Mouse (Mus musculus): ENCODE results near the gene B3gat3. TPM values are rescaled to one million over a fixed set of nuclear protein-coding genes. Genes with fewer than 3 reads are reported as not detected.

Gene B3gat3
- polyA plus RNA-seq, 1 experiment from 2014 or later = 39.5 TPM

DNA sequence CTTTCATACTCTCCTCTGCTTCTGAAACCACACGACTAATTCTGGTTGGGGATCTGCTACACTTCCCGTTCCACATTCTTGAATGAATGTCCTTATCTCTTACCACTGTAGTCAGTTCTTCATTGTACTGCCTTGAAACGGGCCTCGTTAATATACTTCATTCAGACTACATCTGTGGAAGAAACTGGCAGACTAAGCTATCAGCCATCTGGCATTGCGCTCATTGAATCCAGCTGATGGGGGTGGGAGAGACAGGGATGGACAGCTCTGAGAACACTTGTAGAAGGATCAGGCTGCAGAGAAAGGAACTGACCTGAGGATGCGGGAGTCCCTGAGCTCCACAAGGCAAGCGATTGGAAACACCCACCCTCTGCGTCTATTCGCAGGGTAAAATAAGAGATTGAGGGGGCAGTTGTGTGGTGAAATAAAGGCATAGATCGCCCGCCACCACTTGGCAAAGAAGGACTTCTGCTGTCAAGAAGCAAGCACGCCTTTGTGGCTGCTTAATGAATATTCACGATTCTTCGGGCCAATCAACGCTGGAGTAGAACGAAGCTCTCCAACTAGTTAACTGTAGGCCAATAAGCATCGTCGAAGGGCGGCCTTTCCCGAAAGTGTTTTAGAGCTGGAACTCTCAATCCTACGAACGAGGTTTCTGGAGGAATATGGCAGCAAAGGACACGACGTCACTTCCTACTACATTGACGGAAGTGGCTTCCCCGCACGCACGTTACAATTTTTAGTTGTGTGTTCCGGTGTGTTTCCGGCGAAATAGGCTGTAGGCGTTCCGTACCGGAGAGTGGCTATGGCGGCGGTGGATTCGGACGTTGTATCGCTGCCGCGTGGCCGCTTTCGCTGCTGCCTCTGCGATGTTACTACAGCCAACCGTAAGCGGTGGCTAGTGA, 33.2 kb downstream of the B3gat3 start, which contains the start of gene Tut1:
Gene Tut1, plus strand, starts transcription at position 713 of the 905 bp plus-strand sequence.
- H3K27ac ChIP-seq (ENCODE audit: low read length) = peak within 1 kb of the TSS; percentile 70
- H3K36me3 ChIP-seq (ENCODE audit: insufficient read depth, low read length) = peaks cover 12% of the 10 kb centered on the region; the same call in 1 of the 2 replicates
- no peaks in the 10 kb centered on the region for H3K27me3 ChIP-seq (replicated peaks; ENCODE audit: insufficient read depth, low read length)
- peak; percentile 99 for DNase-seq (ENCODE audit: low spot score)
- peak within 1 kb of the TSS; percentile 64 for H3K4me3 ChIP-seq (ENCODE audit: low read depth, low read length)
- peak within 1 kb of the TSS; percentile 58 for H3K9ac ChIP-seq (replicated peaks; ENCODE audit: low read depth)
- peak; percentile 82; the same call in 1 of the 2 replicates for TF ChIP-seq EP300 (IDR thresholded peaks at IDR 0.05)
- peak; percentile 32 for TF ChIP-seq CTCF (IDR thresholded peaks at IDR 0.05)
- WGBS = 3% methylated on average over 46 of the region's 46 CpGs
- H3K4me1 ChIP-seq (ENCODE audit: insufficient read depth, low read depth, low read length) = peaks cover 5% of the 10 kb centered on the region; the same call in 1 of the 2 replicates
- ATAC-seq = peak; percentile 98
- H3K9me3 ChIP-seq (ENCODE audit: low read length) = no peaks in the 10 kb centered on the region
- peak within 1 kb of the TSS; percentile 82 for H3K4me2 ChIP-seq (replicated peaks; ENCODE audit: low read depth, low read length)

DNA sequence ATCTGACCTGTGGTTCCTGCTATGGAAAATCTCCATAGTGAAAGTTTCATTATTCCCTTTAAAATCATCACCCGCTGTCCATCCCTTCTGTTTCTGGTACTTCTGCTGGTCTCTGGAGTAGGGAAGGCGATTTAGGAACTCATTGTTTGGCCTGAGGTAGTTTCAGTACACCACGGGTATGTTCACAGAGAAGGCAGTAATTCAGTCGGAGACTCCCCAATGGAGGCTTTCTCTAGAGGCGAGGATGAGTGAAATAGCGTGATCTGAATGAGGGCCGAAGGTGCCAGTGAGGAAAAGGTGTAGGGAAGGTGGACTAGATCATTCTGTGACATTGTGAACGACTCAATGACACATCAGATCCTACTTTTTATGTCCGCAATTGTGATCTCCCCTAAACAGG, 34.0 kb downstream of the B3gat3 start:
- Histone ChIP-seq H3K4me3 (ENCODE audit: low read depth, low read length) (peak overlapping the region; percentile 64), H3K4me2 (replicated peaks; ENCODE audit: low read depth, low read length) (peak overlapping the region; percentile 82), H3K9ac (replicated peaks; ENCODE audit: low read depth) (peak overlapping the region; percentile 58), H3K4me1 (ENCODE audit: insufficient read depth, low read depth, low read length) (peaks cover 5% of the 10 kb centered on the region; the same call in 1 of the 2 replicates), H3K27me3 (replicated peaks; ENCODE audit: insufficient read depth, low read length) (no peaks in the 10 kb centered on the region), H3K9me3 (ENCODE audit: low read length) (no peaks in the 10 kb centered on the region), H3K36me3 (ENCODE audit: insufficient read depth, low read length) (peaks cover 9% of the 10 kb centered on the region; the same call in 1 of the 2 replicates), H3K27ac (ENCODE audit: low read length) (peak overlapping the region; percentile 70)
- TF ChIP-seq EP300 (IDR thresholded peaks at IDR 0.05) (no peak), CTCF (IDR thresholded peaks at IDR 0.05) (no peak)
- 5% methylated on average over 9 of the region's 9 CpGs for WGBS
- ATAC-seq (no peak), DNase-seq (ENCODE audit: low spot score) (no peak)

DNA sequence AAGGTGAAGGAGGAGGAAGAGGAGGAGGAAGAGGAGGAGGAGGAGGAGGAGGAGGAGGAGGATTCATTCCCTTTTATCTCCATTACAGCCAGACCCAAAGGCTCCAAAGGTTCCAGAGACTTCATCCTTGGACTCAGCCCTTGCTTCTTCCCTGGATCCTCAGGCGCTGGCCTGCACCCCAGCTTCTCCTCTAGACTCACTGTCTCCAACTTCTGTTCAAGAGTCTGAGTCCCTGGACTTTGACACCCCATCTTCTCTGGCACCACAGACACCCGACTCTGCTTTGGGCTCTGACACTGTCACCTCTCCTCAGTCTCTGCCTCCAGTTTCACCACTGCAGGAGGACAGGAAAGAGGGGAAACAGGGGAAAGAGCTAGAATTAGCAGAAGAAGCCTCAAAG, 42.1 kb downstream of the B3gat3 start:
- H3K4me2 ChIP-seq (replicated peaks; ENCODE audit: low read depth, low read length) = no peak overlapping the region
- H3K9ac ChIP-seq (replicated peaks; ENCODE audit: low read depth) = no peak overlapping the region
- H3K36me3 ChIP-seq (ENCODE audit: insufficient read depth, low read length) = peaks cover 32% of the 10 kb centered on the region
- no peaks in the 10 kb centered on the region for H3K27me3 ChIP-seq (replicated peaks; ENCODE audit: insufficient read depth, low read length)
- ATAC-seq (no peak), DNase-seq (ENCODE audit: low spot score) (no peak)
- no peak for TF ChIP-seq EP300 (IDR thresholded peaks at IDR 0.05)
- no peak for TF ChIP-seq CTCF (IDR thresholded peaks at IDR 0.05)
- no peaks in the 10 kb centered on the region for H3K9me3 ChIP-seq (ENCODE audit: low read length)
- H3K4me3 ChIP-seq (ENCODE audit: low read depth, low read length) = no peak overlapping the region
- H3K4me1 ChIP-seq (ENCODE audit: insufficient read depth, low read depth, low read length) = 0 out of 2 replicates have a peak, but pooled peaks cover 4% of the 10 kb centered on the region
- WGBS = 79% methylated on average over 2 of the region's 2 CpGs
- no peak overlapping the region for H3K27ac ChIP-seq (ENCODE audit: low read length)

DNA sequence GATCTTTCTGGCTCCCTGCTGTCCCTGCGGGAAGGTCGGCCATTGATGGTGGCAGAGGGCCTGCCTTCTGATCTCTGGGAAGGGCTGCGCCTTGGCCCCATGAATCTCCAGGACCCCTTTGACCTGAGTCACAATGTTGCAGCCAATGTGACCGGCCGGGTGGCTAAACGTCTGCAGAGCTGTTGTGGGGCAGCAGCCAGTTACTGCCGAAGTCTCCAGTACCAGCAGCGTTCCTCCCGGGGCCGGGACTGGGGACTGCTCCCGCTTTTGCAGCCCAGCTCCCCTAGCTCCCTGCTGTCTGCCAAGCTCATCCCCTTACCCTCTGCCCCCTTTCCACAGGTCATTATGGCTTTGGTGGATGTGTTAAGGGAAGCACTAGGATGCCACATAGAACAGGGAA, 44.9 kb downstream of the B3gat3 start:
- no peak for DNase-seq (ENCODE audit: low spot score)
- Histone ChIP-seq H3K4me3 (ENCODE audit: low read depth, low read length) (no peak overlapping the region), H3K4me2 (replicated peaks; ENCODE audit: low read depth, low read length) (no peak overlapping the region), H3K9me3 (ENCODE audit: low read length) (no peaks in the 10 kb centered on the region), H3K4me1 (ENCODE audit: insufficient read depth, low read depth, low read length) (0 out of 2 replicates have a peak, but pooled peaks cover 4% of the 10 kb centered on the region), H3K9ac (replicated peaks; ENCODE audit: low read depth) (0 out of 2 replicates have a peak overlapping the region, but pooled peaks have one; percentile 81), H3K27me3 (replicated peaks; ENCODE audit: insufficient read depth, low read length) (no peaks in the 10 kb centered on the region), H3K36me3 (ENCODE audit: insufficient read depth, low read length) (peaks cover 27% of the 10 kb centered on the region), H3K27ac (ENCODE audit: low read length) (peak overlapping the region; percentile 98)
- WGBS = 90% methylated on average over 11 of the region's 11 CpGs
- no peak for TF ChIP-seq CTCF (IDR thresholded peaks at IDR 0.05)
- TF ChIP-seq EP300 (IDR thresholded peaks at IDR 0.05) = no peak
- no peak for ATAC-seq

DNA sequence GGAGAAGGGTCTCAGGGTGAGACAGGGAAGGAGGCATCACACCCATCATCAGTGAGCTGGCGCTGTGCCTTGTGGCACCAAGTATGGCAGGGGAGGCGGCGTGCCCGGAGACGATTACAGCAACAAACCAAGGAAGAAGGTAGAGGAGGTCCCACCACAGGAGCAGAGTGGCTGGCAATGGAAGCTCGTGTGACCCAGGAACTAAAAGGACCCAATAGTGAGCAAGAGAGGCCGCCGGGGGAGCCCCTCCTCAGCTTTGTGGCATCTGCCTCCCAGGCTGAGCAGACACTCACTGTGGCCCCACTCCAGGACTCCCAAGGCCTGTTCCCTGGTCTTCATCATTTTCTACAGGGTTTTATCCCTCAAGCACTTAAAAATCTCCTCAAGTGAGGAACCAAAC, 45.6 kb downstream of the B3gat3 start:
- 53% methylated on average over 8 of the region's 8 CpGs for WGBS
- Histone ChIP-seq H3K4me2 (replicated peaks; ENCODE audit: low read depth, low read length) (peak overlapping the region; percentile 58), H3K9ac (replicated peaks; ENCODE audit: low read depth) (peak overlapping the region; percentile 81; the same call in 1 of the 2 replicates), H3K27ac (ENCODE audit: low read length) (peak overlapping the region; percentile 98), H3K36me3 (ENCODE audit: insufficient read depth, low read length) (peaks cover 26% of the 10 kb centered on the region), H3K4me3 (ENCODE audit: low read depth, low read length) (peak overlapping the region; percentile 64; the same call in 1 of the 2 replicates), H3K4me1 (ENCODE audit: insufficient read depth, low read depth, low read length) (0 out of 2 replicates have a peak, but pooled peaks cover 4% of the 10 kb centered on the region), H3K27me3 (replicated peaks; ENCODE audit: insufficient read depth, low read length) (no peaks in the 10 kb centered on the region), H3K9me3 (ENCODE audit: low read length) (no peaks in the 10 kb centered on the region)
- TF ChIP-seq EP300 (IDR thresholded peaks at IDR 0.05) (no peak), CTCF (IDR thresholded peaks at IDR 0.05) (no peak)
- peak; percentile 48 for DNase-seq (ENCODE audit: low spot score)
- no peak for ATAC-seq

DNA sequence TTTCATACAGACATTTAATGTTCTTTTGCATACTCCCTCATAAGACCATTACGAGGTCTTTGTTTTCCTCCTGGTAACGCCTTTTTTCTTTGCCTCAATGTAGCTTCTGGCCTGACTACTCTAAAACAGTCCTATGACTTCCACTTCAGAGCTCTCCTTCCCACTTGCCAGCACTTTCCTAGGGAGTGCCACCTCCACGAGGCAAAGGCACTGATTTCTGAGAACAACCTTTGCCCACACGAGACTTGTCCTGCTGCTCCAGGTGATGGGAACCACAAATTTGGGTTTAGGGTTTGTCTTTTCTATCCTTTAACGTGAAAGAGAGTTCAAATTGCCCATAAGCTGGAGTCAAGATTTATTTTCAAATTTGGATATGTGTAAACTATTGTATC, 46.0 kb downstream of the B3gat3 start:
- no peaks in the 10 kb centered on the region for H3K9me3 ChIP-seq (ENCODE audit: low read length)
- peak; percentile 41 for ATAC-seq
- no peak for TF ChIP-seq CTCF (IDR thresholded peaks at IDR 0.05)
- TF ChIP-seq EP300 (IDR thresholded peaks at IDR 0.05) = no peak
- H3K4me1 ChIP-seq (ENCODE audit: insufficient read depth, low read depth, low read length) = 0 out of 2 replicates have a peak, but pooled peaks cover 4% of the 10 kb centered on the region
- H3K4me2 ChIP-seq (replicated peaks; ENCODE audit: low read depth, low read length) = peak overlapping the region; percentile 58
- H3K4me3 ChIP-seq (ENCODE audit: low read depth, low read length) = peak overlapping the region; percentile 64
- no peaks in the 10 kb centered on the region for H3K27me3 ChIP-seq (replicated peaks; ENCODE audit: insufficient read depth, low read length)
- WGBS = 13% methylated on average over 5 of the region's 5 CpGs
- peaks cover 31% of the 10 kb centered on the region for H3K36me3 ChIP-seq (ENCODE audit: insufficient read depth, low read length)
- peak overlapping the region; percentile 81 for H3K9ac ChIP-seq (replicated peaks; ENCODE audit: low read depth)
- H3K27ac ChIP-seq (ENCODE audit: low read length) = peak overlapping the region; percentile 98
- peak; percentile 83 for DNase-seq (ENCODE audit: low spot score)

Data from lung, postnatal 0 days (tissue).